Mouse (Mus musculus): ENCODE data around the gene Rfx5. TPM values are rescaled to one million over a fixed set of nuclear protein-coding genes. Genes with fewer than 3 reads are reported as not detected.
A peak's percentile ranks its signal among the peaks of the same experiment; 100 is the strongest.
"Not testable (repeated sequence)": the region's sequence is repeated elsewhere in the genome, so short reads cannot be mapped to it uniquely, and the experiment has no call there.

Rfx5 gene
- polyA plus RNA-seq, 1 experiment from 2014 or later: 8.1 TPM

DNA sequence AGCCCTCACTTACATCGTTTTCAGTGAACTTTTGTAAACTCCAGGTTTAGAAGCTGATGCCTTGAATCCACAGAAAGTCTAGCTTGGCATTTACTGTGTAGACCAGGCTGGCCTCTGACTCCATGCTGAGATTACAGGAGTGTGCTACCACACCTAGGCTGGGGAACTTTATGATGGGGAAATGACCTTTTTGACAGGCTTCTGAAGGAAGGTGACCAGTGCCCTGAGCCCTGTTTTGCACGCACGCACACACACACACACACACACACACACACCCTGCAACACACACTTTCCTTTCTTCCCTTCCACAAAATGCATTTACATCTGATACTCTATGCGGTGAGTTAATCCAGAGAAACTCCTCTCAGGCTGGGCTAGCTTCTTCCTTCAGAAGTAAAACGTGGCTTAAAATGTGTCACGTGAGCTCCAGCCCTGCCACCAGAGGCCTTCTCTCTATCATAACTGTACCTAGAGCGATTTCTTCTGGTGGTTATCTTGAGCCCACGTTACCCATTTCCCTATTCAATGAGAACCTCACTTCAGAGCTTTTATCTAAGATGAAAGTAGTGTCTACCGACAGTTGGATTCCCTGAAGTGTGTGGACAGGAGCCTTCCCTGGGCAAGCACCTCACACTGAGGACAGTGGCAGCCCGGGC is 22.3 kb upstream of the Rfx5 start:
- not testable (repeated sequence) for H3K9ac ChIP-seq (ENCODE audit: low read length); H3K27me3 ChIP-seq (ENCODE audit: control insufficient read depth, insufficient read depth, low read length); H3K27ac ChIP-seq (replicated peaks in 1 of 2; ENCODE audit: control insufficient read depth in 1 of 2, insufficient read depth in 1 of 2, low read depth in 2 of 2, low read length in 2 of 2); H3K4me3 ChIP-seq (ENCODE audit: control insufficient read depth in 1 of 2, insufficient read depth in 1 of 2, low read depth in 1 of 2, low read length in 2 of 2); H3K36me3 ChIP-seq (ENCODE audit: control insufficient read depth, insufficient read depth, low read length); H3K4me2 ChIP-seq (ENCODE audit: low read length); ATAC-seq (ENCODE audit: insufficient number of reproducible peaks, insufficient read depth, low FRiP score, low read depth); H3K9me3 ChIP-seq (ENCODE audit: control insufficient read depth, low read length)
- peaks cover 8 to 12% of the 10 kb centered on the region in 2 experiments for H3K4me1 ChIP-seq (ENCODE audit: control insufficient read depth in 2 of 2, insufficient read depth in 2 of 2, low read length in 2 of 2)
- 60% methylated on average over 10 of the region's 10 CpGs for WGBS

DNA sequence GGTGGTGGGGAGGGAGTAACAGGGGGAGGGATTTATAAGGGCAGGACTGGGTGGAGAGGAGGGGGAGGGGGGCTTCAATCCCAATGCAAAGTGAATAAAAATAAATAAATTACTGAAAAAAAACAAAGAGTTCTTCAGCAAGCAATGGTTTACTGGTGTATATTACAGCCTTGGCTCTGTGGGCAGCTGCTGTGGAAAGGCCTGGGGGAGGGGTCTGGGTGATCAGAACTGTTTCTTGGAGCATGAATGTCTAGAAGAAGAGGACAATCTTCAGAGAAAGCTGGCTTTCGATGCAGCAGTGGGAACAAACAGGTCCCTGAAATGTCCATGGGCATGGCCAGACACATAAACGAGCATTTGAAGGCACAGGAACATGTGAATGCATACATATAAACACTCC is 21.6 kb upstream of the Rfx5 start:
- not testable (repeated sequence) for ATAC-seq (ENCODE audit: insufficient number of reproducible peaks, insufficient read depth, low FRiP score, low read depth); H3K9ac ChIP-seq (ENCODE audit: low read length); H3K36me3 ChIP-seq (ENCODE audit: control insufficient read depth, insufficient read depth, low read length); H3K4me3 ChIP-seq (ENCODE audit: control insufficient read depth in 1 of 2, insufficient read depth in 1 of 2, low read depth in 1 of 2, low read length in 2 of 2); H3K9me3 ChIP-seq (ENCODE audit: control insufficient read depth, low read length); H3K27me3 ChIP-seq (ENCODE audit: control insufficient read depth, insufficient read depth, low read length)
- Histone ChIP-seq H3K27ac (replicated peaks in 1 of 2; ENCODE audit: control insufficient read depth in 1 of 2, insufficient read depth in 1 of 2, low read depth in 2 of 2, low read length in 2 of 2) (peak overlapping the region; percentile 86 to 94), H3K4me1 (ENCODE audit: control insufficient read depth in 2 of 2, insufficient read depth in 2 of 2, low read length in 2 of 2) (peaks cover 8 to 12% of the 10 kb centered on the region in 2 experiments), H3K4me2 (ENCODE audit: low read length) (peak overlapping the region; percentile 73; the same call in 1 of the 2 replicates)
- WGBS: 63% methylated on average over 2 of the region's 2 CpGs

GRCm38 (mm10) chr3:94932809-94933564 is 20.9 kb upstream of the Rfx5 start, which contains the start of gene Selenbp1:
Gene Selenbp1, plus strand, starts transcription at chr3:94933056.
- H3K4me1 ChIP-seq (ENCODE audit: control insufficient read depth in 2 of 2, insufficient read depth in 2 of 2, low read length in 2 of 2): peaks cover 8 to 12% of the 10 kb centered on the region in 2 experiments
- peak within 1 kb of the TSS; percentile 71 for H3K9ac ChIP-seq (ENCODE audit: low read length)
- H3K4me3 ChIP-seq (ENCODE audit: control insufficient read depth in 1 of 2, insufficient read depth in 1 of 2, low read depth in 1 of 2, low read length in 2 of 2): peak within 1 kb of the TSS; percentile 44 to 56
- H3K27ac ChIP-seq (replicated peaks in 1 of 2; ENCODE audit: control insufficient read depth in 1 of 2, insufficient read depth in 1 of 2, low read depth in 2 of 2, low read length in 2 of 2): peak within 1 kb of the TSS; percentile 93 to 94
- WGBS: 7% methylated on average over 16 of the region's 16 CpGs
- peak; percentile 87 for ATAC-seq (ENCODE audit: insufficient number of reproducible peaks, insufficient read depth, low FRiP score, low read depth)
- H3K9me3 ChIP-seq (ENCODE audit: control insufficient read depth, low read length): no peaks in the 10 kb centered on the region
- H3K36me3 ChIP-seq (ENCODE audit: control insufficient read depth, insufficient read depth, low read length): no peaks in the 10 kb centered on the region
- H3K4me2 ChIP-seq (ENCODE audit: low read length): peak within 1 kb of the TSS; percentile 73
- no peaks in the 10 kb centered on the region for H3K27me3 ChIP-seq (ENCODE audit: control insufficient read depth, insufficient read depth, low read length)

- ATAC-seq (ENCODE audit: insufficient number of reproducible peaks, insufficient read depth, low FRiP score, low read depth); H3K27me3 ChIP-seq (ENCODE audit: control insufficient read depth, insufficient read depth, low read length); H3K9ac ChIP-seq (ENCODE audit: low read length); H3K36me3 ChIP-seq (ENCODE audit: control insufficient read depth, insufficient read depth, low read length); H3K9me3 ChIP-seq (ENCODE audit: control insufficient read depth, low read length): not testable (repeated sequence)
- Histone ChIP-seq H3K4me3 (ENCODE audit: control insufficient read depth in 1 of 2, insufficient read depth in 1 of 2, low read depth in 1 of 2, low read length in 2 of 2) (peak overlapping the region; percentile 44 to 56; a peak in 1 of 4 replicates), H3K4me2 (ENCODE audit: low read length) (peak overlapping the region; percentile 73), H3K27ac (replicated peaks in 1 of 2; ENCODE audit: control insufficient read depth in 1 of 2, insufficient read depth in 1 of 2, low read depth in 2 of 2, low read length in 2 of 2) (peak overlapping the region; percentile 49 to 94; a peak in 3 of 4 replicates), H3K4me1 (ENCODE audit: control insufficient read depth in 2 of 2, insufficient read depth in 2 of 2, low read length in 2 of 2) (peaks cover 8 to 12% of the 10 kb centered on the region in 2 experiments)
- WGBS: no CpG with 5 or more reads among the region's 2 CpGs
Measured at GRCm38 (mm10) chr3:94933604-94934003, 20.3 kb upstream of the Rfx5 start.

GRCm38 (mm10) chr3:94934564-94934963 is 19.3 kb upstream of the Rfx5 start:
- H3K36me3 ChIP-seq (ENCODE audit: control insufficient read depth, insufficient read depth, low read length); ATAC-seq (ENCODE audit: insufficient number of reproducible peaks, insufficient read depth, low FRiP score, low read depth); H3K27ac ChIP-seq (replicated peaks in 1 of 2; ENCODE audit: control insufficient read depth in 1 of 2, insufficient read depth in 1 of 2, low read depth in 2 of 2, low read length in 2 of 2); H3K4me3 ChIP-seq (ENCODE audit: control insufficient read depth in 1 of 2, insufficient read depth in 1 of 2, low read depth in 1 of 2, low read length in 2 of 2); H3K9ac ChIP-seq (ENCODE audit: low read length); H3K9me3 ChIP-seq (ENCODE audit: control insufficient read depth, low read length); H3K4me2 ChIP-seq (ENCODE audit: low read length); H3K27me3 ChIP-seq (ENCODE audit: control insufficient read depth, insufficient read depth, low read length): not testable (repeated sequence)
- 93% methylated on average over 3 of the region's 3 CpGs for WGBS
- peaks cover 8 to 12% of the 10 kb centered on the region in 2 experiments for H3K4me1 ChIP-seq (ENCODE audit: control insufficient read depth in 2 of 2, insufficient read depth in 2 of 2, low read length in 2 of 2)

DNA sequence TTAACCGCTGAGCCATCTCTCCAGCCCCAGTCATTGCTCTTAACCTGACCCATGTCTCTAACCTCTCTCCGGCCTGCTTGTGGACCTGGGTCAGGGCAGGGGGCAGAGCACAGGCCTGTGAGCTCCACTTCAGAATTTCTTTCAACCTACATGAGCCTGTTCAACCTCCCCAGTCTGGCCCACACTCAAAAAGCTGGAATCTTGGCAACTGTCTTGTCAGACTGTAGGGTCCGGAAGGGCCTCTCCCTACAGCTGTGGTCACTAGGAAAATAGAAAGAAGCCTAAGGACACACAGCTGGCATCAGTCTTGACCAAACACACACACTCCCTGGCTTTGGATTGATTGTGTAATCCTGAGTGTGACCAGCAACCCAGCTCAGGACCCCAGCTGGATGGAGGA is 18.5 kb upstream of the Rfx5 start:
- H3K36me3 ChIP-seq (ENCODE audit: control insufficient read depth, insufficient read depth, low read length); H3K4me2 ChIP-seq (ENCODE audit: low read length); H3K27ac ChIP-seq (replicated peaks in 1 of 2; ENCODE audit: control insufficient read depth in 1 of 2, insufficient read depth in 1 of 2, low read depth in 2 of 2, low read length in 2 of 2); H3K9me3 ChIP-seq (ENCODE audit: control insufficient read depth, low read length); ATAC-seq (ENCODE audit: insufficient number of reproducible peaks, insufficient read depth, low FRiP score, low read depth); H3K4me3 ChIP-seq (ENCODE audit: control insufficient read depth in 1 of 2, insufficient read depth in 1 of 2, low read depth in 1 of 2, low read length in 2 of 2); H3K27me3 ChIP-seq (ENCODE audit: control insufficient read depth, insufficient read depth, low read length); H3K9ac ChIP-seq (ENCODE audit: low read length): not testable (repeated sequence)
- H3K4me1 ChIP-seq (ENCODE audit: control insufficient read depth in 2 of 2, insufficient read depth in 2 of 2, low read length in 2 of 2): peaks cover 8 to 16% of the 10 kb centered on the region in 2 experiments
- 79% methylated on average over 3 of the region's 3 CpGs for WGBS

GRCm38 (mm10) chr3:94936147-94936546 is 17.7 kb upstream of the Rfx5 start:
- not testable (repeated sequence) for H3K4me3 ChIP-seq (ENCODE audit: control insufficient read depth in 1 of 2, insufficient read depth in 1 of 2, low read depth in 1 of 2, low read length in 2 of 2); H3K27me3 ChIP-seq (ENCODE audit: control insufficient read depth, insufficient read depth, low read length); H3K36me3 ChIP-seq (ENCODE audit: control insufficient read depth, insufficient read depth, low read length); ATAC-seq (ENCODE audit: insufficient number of reproducible peaks, insufficient read depth, low FRiP score, low read depth); H3K9me3 ChIP-seq (ENCODE audit: control insufficient read depth, low read length); H3K27ac ChIP-seq (replicated peaks in 1 of 2; ENCODE audit: control insufficient read depth in 1 of 2, insufficient read depth in 1 of 2, low read depth in 2 of 2, low read length in 2 of 2); H3K4me2 ChIP-seq (ENCODE audit: low read length); H3K9ac ChIP-seq (ENCODE audit: low read length)
- WGBS: 80% methylated on average over 5 of the region's 5 CpGs
- peaks cover 8 to 16% of the 10 kb centered on the region in 2 experiments for H3K4me1 ChIP-seq (ENCODE audit: control insufficient read depth in 2 of 2, insufficient read depth in 2 of 2, low read length in 2 of 2)
